Mouse (Mus musculus) left cerebral cortex, postnatal 14 days (tissue): Measurements from ENCODE around the gene Gm20388. TPM values are rescaled to one million over a fixed set of nuclear protein-coding genes. Genes with fewer than 3 reads are reported as not detected.
"Not testable (repeated sequence)": the region's sequence is repeated elsewhere in the genome, so short reads cannot be mapped to it uniquely, and the experiment has no call there.

ENCODE experiments used
- DNase-seq, 2 experiments: peaks; one replicate each; pipeline ENCODE4 v3.0.0; 2021 to 2022; ENCODE audit warnings: low spot score in 2 of 2, mixed read lengths in 1 of 2
- intact Hi-C: fragments of 180-260 bp; cut with DNase I; formaldehyde crosslinking; loops from one replicate; pipeline ENCODE4 v1.15.1; 2025
- total RNA-seq, 2 experiments: library from RNA; stranded (reverse); gene quantifications; 2 replicates each; pipeline ENCODE4 v1.2.3; 2021

Gene Gm20388
- total RNA-seq, 2 experiments from 2014 or later: 2.8 to 7.3 TPM

GRCm38 (mm10) chr8:123224278-123225266 is 3313.9 kb downstream of the Gm20388 start, which contains the start of gene Cdk10:
Gene Cdk10, plus strand, starts transcription at chr8:123224842.
- intact Hi-C loops: no loop called here
- peak; percentile 88 to 95 for DNase-seq

GRCm38 (mm10) chr8:123228416-123228815 is 3317.8 kb downstream of the Gm20388 start:
- no peak for DNase-seq
- intact Hi-C loops: no loop called here

- DNase-seq, intact Hi-C loops: not testable (repeated sequence)
Measured at GRCm38 (mm10) chr8:123230326-123230725, 3319.7 kb downstream of the Gm20388 start.

GRCm38 (mm10) chr8:123231742-123232141 is 3321.1 kb downstream of the Gm20388 start:
- intact Hi-C loops: no loop called here
- peak in 1 of 2 experiments; percentile 51 for DNase-seq

GRCm38 (mm10) chr8:123232553-123232952 is 3321.9 kb downstream of the Gm20388 start:
- intact Hi-C loops: no loop called here
- DNase-seq: peak in 1 of 2 experiments; percentile 37

- no peak for DNase-seq
- intact Hi-C loops: no loop called here
Measured at GRCm38 (mm10) chr8:123233300-123233699, 3322.7 kb downstream of the Gm20388 start.

- DNase-seq: no peak
- intact Hi-C loops: no loop called here
Measured at GRCm38 (mm10) chr8:123233760-123234159, 3323.1 kb downstream of the Gm20388 start.

GRCm38 (mm10) chr8:123234918-123235519 is 3324.4 kb downstream of the Gm20388 start:
- intact Hi-C loops: no loop called here
- peak; percentile 88 to 93 for DNase-seq

- DNase-seq: peak; percentile 88 to 89
- intact Hi-C loops: no loop called here
Measured at GRCm38 (mm10) chr8:123235520-123236497, 3325.2 kb downstream of the Gm20388 start, which contains the start of gene Spata2l. Gene Spata2l, minus strand, starts transcription at chr8:123236233.

- DNase-seq: no peak
- intact Hi-C loops: no loop called here
Measured at GRCm38 (mm10) chr8:123239398-123239797, 3328.8 kb downstream of the Gm20388 start.

- intact Hi-C loops: no loop called here
- DNase-seq: no peak
Measured at GRCm38 (mm10) chr8:123242107-123242923, 3331.7 kb downstream of the Gm20388 start.

- intact Hi-C loops: no loop called here
- no peak for DNase-seq
Measured at GRCm38 (mm10) chr8:123243053-123243452, 3332.4 kb downstream of the Gm20388 start.

GRCm38 (mm10) chr8:123244382-123244781 is 3333.7 kb downstream of the Gm20388 start:
- intact Hi-C loops: no loop called here
- DNase-seq: no peak

- DNase-seq: no peak
- intact Hi-C loops: no loop called here
Measured at GRCm38 (mm10) chr8:123245543-123245942, 3334.9 kb downstream of the Gm20388 start.

GRCm38 (mm10) chr8:123247748-123248147 is 3337.1 kb downstream of the Gm20388 start:
- intact Hi-C loops: no loop called here
- no peak for DNase-seq

GRCm38 (mm10) chr8:123248596-123248995 is 3338.0 kb downstream of the Gm20388 start:
- intact Hi-C loops: no loop called here
- no peak for DNase-seq

- intact Hi-C loops: no loop called here
Measured at GRCm38 (mm10) chr8:123250940-123251339, 3340.3 kb downstream of the Gm20388 start.

GRCm38 (mm10) chr8:123252925-123253324 is 3342.3 kb downstream of the Gm20388 start:
- intact Hi-C loops: no loop called here
- no peak for DNase-seq

More at GRCm38 (mm10) chr8:123250940-123251339, 3340.3 kb downstream of the Gm20388 start:
- no peak for DNase-seq
